Mouse (Mus musculus) mammary gland, adult 2 months (tissue): ENCODE data around the gene Cers2. TPM values are rescaled to one million over a fixed set of nuclear protein-coding genes. Genes with fewer than 3 reads are reported as not detected.

ENCODE experiments used
- polyA plus RNA-seq: library from polyadenylated mRNA; depleted of rRNA; stranded (reverse); fragments of >200 nt; gene quantifications from 2 replicates; pipeline ENCODE4 v1.2.3, GENCODE M21; 2012; ENCODE audit warnings: low replicate concordance; rRNA removed

Gene Cers2
- polyA plus RNA-seq: 86.4 and 142 TPM in 2 replicates

GRCm38 (mm10) chr3:95314486-95315093 lies at the start of gene Cers2:
Gene Cers2, plus strand, starts transcription at chr3:95314791.

GRCm38 (mm10) chr3:95281216-95282126 lies 33.1 kb upstream of the Cers2 start, which contains the start of the genes Mindy1 and Prune1:
Gene Mindy1, plus strand, starts transcription at chr3:95281345.
Gene Prune1, minus strand, starts transcription at chr3:95282076.

GRCm38 (mm10) chr3:95307100-95307499 lies 7.5 kb upstream of the Cers2 start, which contains the start of gene Anxa9:
Gene Anxa9, minus strand, starts transcription at chr3:95307176.

GRCm38 (mm10) chr3:95356701-95357449 lies 42.3 kb downstream of the Cers2 start, which contains the start of gene Setdb1:
Gene Setdb1, minus strand, starts transcription at chr3:95357202.

Other genes with a start within 250 kb of the Cers2 start
- gene Pip5k1a, start 207.9 kb upstream of the Cers2 start, polyA plus RNA-seq: 16.6 and 31.0 TPM in 2 replicates
- gene Vps72, start 203.8 kb upstream of the Cers2 start, polyA plus RNA-seq: 59.2 and 69.5 TPM in 2 replicates
- 0.29 and 95.0 TPM in 2 replicates for gene Tmod4, start 190.3 kb upstream of the Cers2 start, polyA plus RNA-seq
- 33.2 and 59.5 TPM in 2 replicates for gene Scnm1, start 180.8 kb upstream of the Cers2 start, polyA plus RNA-seq
- 5.5 and 9.7 TPM in 2 replicates for gene Lysmd1, start 180.7 kb upstream of the Cers2 start, polyA plus RNA-seq
- gene Tnfaip8l2, start 172.4 kb upstream of the Cers2 start, polyA plus RNA-seq: 44.7 and 78.5 TPM in 2 replicates
- 36.1 and 54.1 TPM in 2 replicates for gene Sema6c, start 154.3 kb upstream of the Cers2 start, polyA plus RNA-seq
- 10.1 and 18.0 TPM in 2 replicates for gene Gabpb2, start 96.9 kb upstream of the Cers2 start, polyA plus RNA-seq
- gene Cdc42se1, start 86.1 kb upstream of the Cers2 start, polyA plus RNA-seq: 75.4 and 77.4 TPM in 2 replicates
- 15.6 and 32.3 TPM in 2 replicates for gene Mllt11, start 82.6 kb upstream of the Cers2 start, polyA plus RNA-seq
- gene Gm128, start 73.2 kb upstream of the Cers2 start, polyA plus RNA-seq: 0.38 and 0.46 TPM in 2 replicates
- gene Bnipl, start 63.6 kb upstream of the Cers2 start, polyA plus RNA-seq: 1.2 and 2.4 TPM in 2 replicates
- 96.5 and 107 TPM in 2 replicates for gene Mindy1, start 33.4 kb upstream of the Cers2 start, polyA plus RNA-seq
- 14.0 and 42.8 TPM in 2 replicates for gene Prune1, start 32.7 kb upstream of the Cers2 start, polyA plus RNA-seq
- gene Anxa9, start 7.6 kb upstream of the Cers2 start, polyA plus RNA-seq: 3.0 and 7.5 TPM in 2 replicates
- gene Setdb1, start 42.4 kb downstream of the Cers2 start, polyA plus RNA-seq: 10.2 and 20.4 TPM in 2 replicates
- not detected in 2 replicates for gene 4930558C23Rik, start 88.0 kb downstream of the Cers2 start, polyA plus RNA-seq
- gene Arnt, start 119.6 kb downstream of the Cers2 start, polyA plus RNA-seq: 44.8 and 49.7 TPM in 2 replicates
- gene Ctsk, start 184.5 kb downstream of the Cers2 start, polyA plus RNA-seq: 25.3 and 52.6 TPM in 2 replicates
- gene Ctss, start 212.0 kb downstream of the Cers2 start, polyA plus RNA-seq: 38.3 and 57.6 TPM in 2 replicates
- not detected in 2 replicates for gene Hormad1, start 244.9 kb downstream of the Cers2 start, polyA plus RNA-seq